Mouse (Mus musculus) neural tube, embryonic 14.5 days (tissue): ENCODE data around the gene 5330417H12Rik. TPM values are rescaled to one million over a fixed set of nuclear protein-coding genes. Genes with fewer than 3 reads are reported as not detected.

ENCODE experiments used
- ATAC-seq: fragments of 200-750 bp; cut with Nextera tagmentation; 2 replicates; pipeline ENCODE4 v1.8.0; 2017; ENCODE audit warnings: low read depth, mild to moderate bottlenecking, moderate TSS enrichment, moderate library complexity
- H3K27ac ChIP-seq: fragments of 300-500 bp; sonication (generic); 2 replicates; pipeline ENCODE4 v1.5.1; 2014; ENCODE audit warnings: low read depth, mild to moderate bottlenecking, control low read depth, low read length, moderate library complexity, mixed read lengths
- H3K27me3 ChIP-seq: fragments of 300-500 bp; sonication (generic); 2 replicates; pipeline ENCODE4 v1.6.1; 2014; ENCODE audit warnings: low read length; ENCODE audit not compliant: control insufficient read depth, insufficient read depth
- H3K36me3 ChIP-seq: fragments of 300-500 bp; sonication (generic); 2 replicates; pipeline ENCODE4 v1.6.1; 2014; ENCODE audit warnings: low read length, mixed read lengths; ENCODE audit not compliant: control insufficient read depth, insufficient read depth
- H3K4me1 ChIP-seq: fragments of 300-500 bp; sonication (generic); 2 replicates; pipeline ENCODE4 v1.6.1; 2014; ENCODE audit warnings: low read length; ENCODE audit not compliant: control insufficient read depth, insufficient read depth
- H3K4me2 ChIP-seq: fragments of 300-500 bp; sonication (generic); 2 replicates; pipeline ENCODE4 v1.6.1; 2014; ENCODE audit warnings: mild to moderate bottlenecking, low read depth, low read length, control low read depth
- H3K4me3 ChIP-seq: fragments of 300-500 bp; sonication (generic); 2 replicates; pipeline ENCODE4 v1.5.1; 2014; ENCODE audit warnings: low read depth, low read length, control low read depth, mixed read lengths
- H3K9ac ChIP-seq: fragments of 300-500 bp; sonication (generic); replicated peaks from 2 replicates; pipeline ENCODE4 v1.6.1; 2014; ENCODE audit warnings: low read depth, mild to moderate bottlenecking, control low read depth, low read length, mixed read lengths
- H3K9me3 ChIP-seq: fragments of 300-500 bp; sonication (generic); 2 replicates; pipeline ENCODE4 v1.6.1; 2016; ENCODE audit warnings: low read length; ENCODE audit not compliant: control insufficient read depth
- WGBS: fragments of 180-500 bp; shearing (Covaris S2); extraction: QIAGEN DNeasy Blood & Tissue Kit; methylation state at CpG from one replicate; pipeline ENCODE4 v1.1.7; 2014; 5-methylcytosine and 5-hydroxymethylcytosine counted together
- polyA plus RNA-seq: library from polyadenylated mRNA; unstranded; fragments of >200 nt; fragmentation: Nextera tagmentation; extraction: Ambion mirVana; gene quantifications from 2 replicates; pipeline ENCODE4 v1.2.1, GENCODE M21; 2014

The 5330417H12Rik gene
- polyA plus RNA-seq, 1 experiment from 2014 or later: not detected

- H3K4me3 ChIP-seq: no peak overlapping the region
- H3K9ac ChIP-seq: no peak overlapping the region
- WGBS: 16% methylated on average over 8 of the region's 8 CpGs
- no peaks in the 10 kb centered on the region for H3K9me3 ChIP-seq
- H3K27ac ChIP-seq: no peak overlapping the region
- H3K36me3 ChIP-seq: no peaks in the 10 kb centered on the region
- peak; percentile 74; the same call in 1 of the 2 replicates for ATAC-seq
- no peaks in the 10 kb centered on the region for H3K4me1 ChIP-seq
- no peaks in the 10 kb centered on the region for H3K27me3 ChIP-seq
- H3K4me2 ChIP-seq: no peak overlapping the region
Observed at GRCm38 (mm10) chr7:107661189-107661842, 36.4 kb upstream of the 5330417H12Rik start.

- Histone ChIP-seq H3K9me3 (no peaks in the 10 kb centered on the region), H3K4me1 (no peaks in the 10 kb centered on the region), H3K36me3 (no peaks in the 10 kb centered on the region), H3K4me2 (no peak overlapping the region), H3K27me3 (no peaks in the 10 kb centered on the region), H3K27ac (no peak overlapping the region), H3K9ac (no peak overlapping the region), H3K4me3 (no peak overlapping the region)
- whole genome bisulfite sequencing: 87% methylated on average over 8 of the region's 8 CpGs
- ATAC-seq: no peak
Observed at GRCm38 (mm10) chr7:107659186-107659918, 34.4 kb upstream of the 5330417H12Rik start.

GRCm38 (mm10) chr7:107656451-107656850, 31.5 kb upstream of the 5330417H12Rik start:
- Histone ChIP-seq H3K4me2 (no peak overlapping the region), H3K4me3 (no peak overlapping the region), H3K36me3 (no peaks in the 10 kb centered on the region), H3K9ac (no peak overlapping the region), H3K9me3 (no peaks in the 10 kb centered on the region), H3K27me3 (no peaks in the 10 kb centered on the region), H3K27ac (no peak overlapping the region), H3K4me1 (no peaks in the 10 kb centered on the region)
- no peak for ATAC-seq
- 95% methylated on average over 6 of the region's 6 CpGs for WGBS

- Histone ChIP-seq H3K4me2 (no peak overlapping the region), H3K36me3 (no peaks in the 10 kb centered on the region), H3K27me3 (no peaks in the 10 kb centered on the region), H3K27ac (no peak overlapping the region), H3K9ac (no peak overlapping the region), H3K4me3 (no peak overlapping the region), H3K9me3 (no peaks in the 10 kb centered on the region), H3K4me1 (no peaks in the 10 kb centered on the region)
- WGBS: 65% methylated on average over 1 of the region's 1 CpGs
- ATAC-seq: no peak
Observed at GRCm38 (mm10) chr7:107651821-107652220, 26.9 kb upstream of the 5330417H12Rik start.

- Histone ChIP-seq H3K27me3 (no peaks in the 10 kb centered on the region), H3K36me3 (no peaks in the 10 kb centered on the region), H3K4me3 (no peak overlapping the region), H3K4me1 (no peaks in the 10 kb centered on the region), H3K27ac (no peak overlapping the region), H3K9ac (no peak overlapping the region), H3K4me2 (no peak overlapping the region), H3K9me3 (no peaks in the 10 kb centered on the region)
- no peak for ATAC-seq
- 81% methylated on average over 7 of the region's 7 CpGs for WGBS
Observed at GRCm38 (mm10) chr7:107649990-107650389, 25.0 kb upstream of the 5330417H12Rik start.

GRCm38 (mm10) chr7:107648937-107649688, 24.2 kb upstream of the 5330417H12Rik start:
- no peak overlapping the region for H3K4me3 ChIP-seq
- 86% methylated on average over 12 of the region's 12 CpGs for WGBS
- H3K4me2 ChIP-seq: no peak overlapping the region
- no peak overlapping the region for H3K27ac ChIP-seq
- no peak for ATAC-seq
- no peaks in the 10 kb centered on the region for H3K9me3 ChIP-seq
- H3K36me3 ChIP-seq: no peaks in the 10 kb centered on the region
- no peaks in the 10 kb centered on the region for H3K27me3 ChIP-seq
- no peak overlapping the region for H3K9ac ChIP-seq
- no peaks in the 10 kb centered on the region for H3K4me1 ChIP-seq

GRCm38 (mm10) chr7:107644987-107645386, 20.0 kb upstream of the 5330417H12Rik start:
- 91% methylated on average over 2 of the region's 2 CpGs for WGBS
- ATAC-seq: no peak

GRCm38 (mm10) chr7:107642586-107643275, 17.8 kb upstream of the 5330417H12Rik start:
- Histone ChIP-seq H3K9me3 (no peaks in the 10 kb centered on the region), H3K36me3 (no peaks in the 10 kb centered on the region), H3K4me1 (no peaks in the 10 kb centered on the region), H3K9ac (no peak overlapping the region), H3K27ac (no peak overlapping the region), H3K4me2 (no peak overlapping the region), H3K27me3 (no peaks in the 10 kb centered on the region), H3K4me3 (no peak overlapping the region)
- ATAC-seq: peak; percentile 83
- whole genome bisulfite sequencing: 73% methylated on average over 7 of the region's 7 CpGs

More at GRCm38 (mm10) chr7:107644987-107645386, 20.0 kb upstream of the 5330417H12Rik start:
- no peak overlapping the region for H3K27ac ChIP-seq
- H3K4me1 ChIP-seq: no peaks in the 10 kb centered on the region
- H3K36me3 ChIP-seq: no peaks in the 10 kb centered on the region
- H3K9me3 ChIP-seq: no peaks in the 10 kb centered on the region
- no peak overlapping the region for H3K4me3 ChIP-seq
- no peak overlapping the region for H3K4me2 ChIP-seq
- no peak overlapping the region for H3K9ac ChIP-seq
- no peaks in the 10 kb centered on the region for H3K27me3 ChIP-seq
